Mouse (Mus musculus): Measurements from ENCODE around the gene Tubg1.

DNA sequence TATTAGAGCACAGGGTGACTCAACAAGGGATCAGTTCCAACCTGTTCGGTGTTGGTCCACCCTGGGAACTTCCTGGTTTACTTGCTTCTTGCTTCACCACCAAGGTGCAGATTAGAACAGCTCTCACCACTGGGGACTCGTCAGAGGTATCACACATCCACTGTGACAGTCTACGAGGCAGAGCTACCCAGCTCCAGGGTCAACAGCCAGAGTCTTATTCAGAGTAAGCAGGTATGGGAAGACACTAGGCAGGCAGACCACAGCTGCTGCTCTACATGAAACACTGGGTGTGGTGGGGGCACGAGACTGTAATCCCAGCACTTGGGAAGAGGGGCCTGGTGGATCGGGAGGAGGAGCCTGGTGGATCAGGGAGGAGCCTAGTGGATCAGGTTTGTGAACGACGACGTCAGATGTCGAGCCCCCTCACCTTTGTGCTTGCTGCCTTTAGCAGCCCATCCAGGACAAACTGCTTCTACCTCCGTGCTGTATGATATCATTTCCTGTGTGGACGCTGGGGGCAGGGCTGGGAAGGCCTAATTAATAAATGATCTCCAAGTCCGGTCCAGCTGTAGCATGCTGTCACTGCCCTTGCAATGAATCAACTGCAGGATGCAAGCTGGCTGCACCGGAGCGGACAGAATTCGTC, 18.9 kb downstream of the Tubg1 start:
- TF ChIP-seq CTCF (IDR thresholded peaks at IDR 0.05; ENCODE audit: low read depth) (no peak), EP300 (IDR thresholded peaks at IDR 0.05; ENCODE audit: low read depth) (no peak)

All from heart, postnatal 0 days (tissue).